Mouse (Mus musculus) erythroblast, embryonic 14.5 days (primary cell): ENCODE data around the gene Rftn1.

ENCODE experiments used
- GATA1 ChIP-seq: IDR thresholded peaks from 2 replicates; pipeline ENCODE4 v1.6.1; 2012; ENCODE audit warnings: low read length, inconsistent platforms, mixed read lengths
- TAL1 ChIP-seq: IDR thresholded peaks from 3 replicates; pipeline ENCODE4 v1.6.1; 2012; ENCODE audit warnings: low read length, inconsistent platforms, mixed read lengths

- no peak for TF ChIP-seq GATA1
- no peak for TF ChIP-seq TAL1
Observed at GRCm38 (mm10) chr17:50190131-50191015, at the start of gene Rftn1.
